Mouse (Mus musculus) CD8-positive naive resting alpha-beta T cell, adult 57 days (primary cell): ENCODE measurements around the gene Olfr20. TPM values are rescaled to one million over a fixed set of nuclear protein-coding genes. Genes with fewer than 3 reads are reported as not detected.

Experiments
- total RNA-seq: library from RNA; stranded (reverse); gene quantifications from one replicate; pipeline ENCODE4 v1.2.4, GENCODE M21; 2023

Gene Olfr20
- total RNA-seq = not detected

GRCm38 (mm10) chr11:73350483-73350882 lies at the start of gene Olfr20:
Gene Olfr20, plus strand, starts transcription at chr11:73350783.

GRCm38 (mm10) chr11:73329442-73329841 lies 21.1 kb upstream of the Olfr20 start, which contains the start of the genes Aspa, Gm49340 and Spata22:
Gene Aspa, minus strand, starts transcription at chr11:73329596.
Gene Gm49340, plus strand, starts transcription at chr11:73329741.
Gene Spata22, plus strand, starts transcription at chr11:73329741.

GRCm38 (mm10) chr11:73370946-73371345 lies 20.4 kb downstream of the Olfr20 start, which contains the start of gene Olfr376:
Gene Olfr376, plus strand, starts transcription at chr11:73371246.

GRCm38 (mm10) chr11:73399514-73399913 lies 48.9 kb downstream of the Olfr20 start, which contains the start of gene Olfr1:
Gene Olfr1, minus strand, starts transcription at chr11:73399614.

Other genes starting within 250 kb of the Olfr20 start
- 1.1 TPM for gene Haspin, start 212.5 kb upstream of the Olfr20 start, total RNA-seq
- gene P2rx5, start 190.4 kb upstream of the Olfr20 start, total RNA-seq = 0.34 TPM
- 46.6 TPM for gene Emc6, start 173.7 kb upstream of the Olfr20 start, total RNA-seq
- gene Tax1bp3, start 173.7 kb upstream of the Olfr20 start, total RNA-seq = 14.5 TPM
- 21.4 TPM for gene Ctns, start 151.7 kb upstream of the Olfr20 start, total RNA-seq
- 5.4 TPM for gene Shpk, start 151.3 kb upstream of the Olfr20 start, total RNA-seq
- not detected for gene Trpv1, start 116.5 kb upstream of the Olfr20 start, total RNA-seq
- gene Trpv3, start 83.4 kb upstream of the Olfr20 start, total RNA-seq = not detected
- 0.15 TPM for gene Aspa, start 21.2 kb upstream of the Olfr20 start, total RNA-seq
- not detected for gene Gm49340, start 21.0 kb upstream of the Olfr20 start, total RNA-seq
- gene Spata22, start 21.0 kb upstream of the Olfr20 start, total RNA-seq = not detected
- not detected for gene Olfr376, start 20.5 kb downstream of the Olfr20 start, total RNA-seq
- gene Olfr1, start 48.8 kb downstream of the Olfr20 start, total RNA-seq = not detected
- not detected for gene Olfr378, start 77.7 kb downstream of the Olfr20 start, total RNA-seq
- gene Olfr380, start 106.7 kb downstream of the Olfr20 start, total RNA-seq = not detected
- gene Olfr381, start 140.8 kb downstream of the Olfr20 start, total RNA-seq = not detected
- gene Olfr382, start 166.4 kb downstream of the Olfr20 start, total RNA-seq = not detected
- gene Olfr385, start 242.2 kb downstream of the Olfr20 start, total RNA-seq = not detected
- gene Olfr384, start 247.8 kb downstream of the Olfr20 start, total RNA-seq = not detected